Mouse (Mus musculus): Measurements from ENCODE around the gene Gm3239.

Gm3239 gene

DNA sequence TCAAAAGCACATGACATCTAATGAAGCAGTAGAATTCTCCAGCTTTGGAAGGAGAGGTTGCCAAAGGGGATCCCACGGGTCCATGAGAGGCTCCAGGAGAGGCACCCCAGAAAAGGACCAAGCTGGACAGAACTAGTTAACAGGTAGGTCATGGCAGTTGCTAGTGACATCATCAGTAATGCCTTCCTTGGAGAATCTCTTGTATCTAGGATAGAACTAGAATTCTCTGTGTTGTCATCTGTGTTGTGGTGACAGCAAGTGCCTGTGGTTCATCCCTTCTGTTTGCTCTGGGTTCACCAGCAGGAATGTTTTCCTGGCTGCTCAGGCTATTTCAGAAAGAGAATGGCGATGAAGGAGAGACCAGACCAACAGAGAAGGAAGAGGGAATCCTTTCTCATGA is at the start of gene Gm3239:
TSS of gene Gm3239 (plus strand) at position 301 of the 400 bp plus-strand sequence.
- WGBS: no CpG with 5 or more reads among the region's 2 CpGs

DNA sequence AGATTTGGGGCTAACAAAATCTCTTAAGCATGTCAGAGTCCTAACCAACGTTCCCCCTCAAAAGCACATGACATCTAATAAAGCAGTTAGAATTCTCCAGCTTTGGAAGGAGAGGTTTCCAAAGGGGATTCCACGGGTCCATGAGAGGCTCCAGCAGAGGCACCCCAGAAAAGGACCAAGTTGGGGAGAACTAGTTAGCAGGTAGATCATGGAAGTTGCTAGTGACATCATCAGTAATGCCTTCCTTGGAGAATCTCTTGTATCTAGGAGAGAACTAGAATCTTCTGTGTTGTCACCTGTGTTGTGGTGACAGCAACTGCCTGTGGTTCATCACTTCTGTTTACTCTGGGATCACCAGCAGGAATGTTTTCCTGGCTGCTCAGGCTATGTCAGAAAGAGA is 31.9 kb upstream of the Gm3239 start, which contains the start of gene Gm8159:
TSS of gene Gm8159 (plus strand) at position 301 of the 400 bp plus-strand sequence.
- WGBS: no CpG with 5 or more reads among the region's 2 CpGs

DNA sequence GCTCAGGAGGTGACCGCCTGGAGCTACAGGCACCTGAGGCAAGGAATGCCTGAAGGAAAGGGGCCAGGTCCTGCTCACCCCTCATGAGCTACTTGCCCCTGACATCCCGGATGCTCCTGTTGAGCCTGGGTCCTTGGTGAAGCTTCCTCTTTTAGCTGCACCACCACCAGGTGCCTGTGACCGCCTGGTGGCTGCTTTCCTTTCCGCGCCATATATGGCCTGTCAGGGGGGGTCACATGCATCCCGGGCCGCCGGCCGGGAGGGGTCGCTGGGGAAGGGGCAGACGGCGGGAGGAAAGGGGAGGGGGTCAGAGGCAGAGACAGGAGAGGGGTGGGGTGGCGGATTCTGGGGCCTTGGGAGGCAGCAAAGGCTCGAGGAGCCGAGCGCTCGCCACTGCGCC is 14.7 kb upstream of the Gm3239 start:
- 5% methylated on average over 18 of the region's 18 CpGs for WGBS

DNA sequence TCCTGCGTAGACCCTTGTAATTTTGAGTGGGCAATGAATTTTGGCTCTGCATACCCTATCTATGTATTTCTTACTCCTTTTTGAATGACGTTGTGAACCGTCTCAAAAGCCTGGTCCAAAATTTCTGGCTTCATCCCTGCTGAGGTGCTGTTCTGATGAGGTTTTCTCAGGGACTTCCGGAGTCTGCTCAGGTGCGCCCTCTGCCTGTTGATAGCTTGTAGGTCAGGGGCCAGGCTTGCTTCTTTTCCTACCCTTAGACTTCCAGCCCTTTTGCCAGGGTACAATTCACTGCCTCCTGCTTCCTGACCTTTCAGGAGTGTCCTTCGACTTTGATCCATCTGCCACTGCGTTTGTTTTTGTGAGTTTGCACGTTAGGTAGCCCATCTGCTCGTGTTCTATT is 13.7 kb upstream of the Gm3239 start:
- WGBS: 7% methylated on average over 5 of the region's 9 CpGs

DNA sequence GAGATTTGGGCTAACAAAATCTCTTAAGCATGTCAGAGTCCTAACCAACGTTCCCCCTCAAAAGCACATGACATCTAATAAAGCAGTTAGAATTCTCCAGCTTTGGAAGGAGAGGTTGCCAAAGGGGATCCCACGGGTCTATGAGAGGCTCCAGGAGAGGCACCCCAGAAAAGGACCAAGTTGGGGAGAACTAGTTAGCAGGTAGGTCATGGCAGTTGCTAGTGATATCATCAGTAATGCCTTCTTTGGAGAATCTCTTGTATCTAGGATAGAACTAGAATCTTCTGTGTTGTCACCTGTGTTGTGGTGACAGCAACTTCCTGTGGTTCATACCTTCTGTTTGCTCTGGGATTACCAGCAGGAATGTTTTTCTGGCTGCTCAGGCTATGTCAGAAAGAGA is 44.9 kb downstream of the Gm3239 start, which contains the start of gene Gm7876:
TSS of gene Gm7876 (plus strand) at position 301 of the 400 bp plus-strand sequence.
- WGBS: 86% methylated on average over 1 of the region's 2 CpGs
